Mouse (Mus musculus) CH12.LX (cell line): ENCODE data around the gene Kpnb1.

Source experiments
- CHD2 ChIP-seq: IDR thresholded peaks from 2 replicates; pipeline ENCODE4 v1.6.1; 2011; ENCODE audit warnings: low read length, improper control_type of control experiment
- CTCF ChIP-seq, 2 experiments: IDR thresholded peaks in 1 of 2; conservative IDR thresholded peaks in 1 of 2; 2 replicates each; pipeline ENCODE4 v1.5.1; 2011 to 2012; ENCODE audit warnings: low read depth in 2 of 2, low read length in 2 of 2, improper control_type of control experiment in 1 of 2, inconsistent platforms in 1 of 2, mild to moderate bottlenecking in 1 of 2, moderate library complexity in 1 of 2
- EP300 ChIP-seq: IDR thresholded peaks from 2 replicates; pipeline ENCODE4 v1.6.1; 2011; ENCODE audit warnings: low read length, improper control_type of control experiment
- HCFC1 ChIP-seq: IDR thresholded peaks from 2 replicates; pipeline ENCODE4 v1.6.1; 2012; ENCODE audit warnings: low read depth, mild to moderate bottlenecking, inconsistent platforms, low read length, improper control_type of control experiment
- KAT2A ChIP-seq: IDR thresholded peaks from 2 replicates; pipeline ENCODE4 v1.6.1; 2012; ENCODE audit warnings: low read length, improper control_type of control experiment, inconsistent platforms; ENCODE audit not compliant: insufficient replicate concordance
- MAFK ChIP-seq: IDR thresholded peaks from 2 replicates; pipeline ENCODE4 v1.6.1; 2011; ENCODE audit warnings: low read length, improper control_type of control experiment; ENCODE audit not compliant: insufficient replicate concordance
- MAX ChIP-seq: IDR thresholded peaks from 2 replicates; pipeline ENCODE4 v1.6.1; 2011; ENCODE audit warnings: low read length, improper control_type of control experiment
- MYC ChIP-seq: IDR thresholded peaks from 2 replicates; pipeline ENCODE4 v1.6.1; 2011; ENCODE audit warnings: low read depth, mild to moderate bottlenecking, improper control_type of control experiment, low read length
- POLR2A ChIP-seq: IDR thresholded peaks from 2 replicates; pipeline ENCODE4 v1.6.1; 2011; ENCODE audit warnings: low read depth, mild to moderate bottlenecking, improper control_type of control experiment, low read length
- RCOR1 ChIP-seq: conservative IDR thresholded peaks from 2 replicates; pipeline ENCODE4 v1.6.1; 2012; ENCODE audit warnings: low read depth, mild to moderate bottlenecking, inconsistent platforms, low read length, improper control_type of control experiment
- ZC3H11A ChIP-seq: IDR thresholded peaks from 2 replicates; pipeline ENCODE4 v1.6.1; 2012; ENCODE audit warnings: low read depth, mild to moderate bottlenecking, inconsistent platforms, low read length, improper control_type of control experiment

GRCm38 (mm10) chr11:97145951-97146350 lies 41.7 kb downstream of the Kpnb1 start:
- TF ChIP-seq POLR2A = no peak
- TF ChIP-seq CTCF (conservative IDR thresholded peaks at IDR 0.05 in 1 of 2, IDR thresholded peaks at IDR 0.05 in 1 of 2; ENCODE audit: low read depth in 2 of 2, low read length in 2 of 2) = no peak
- no peak for TF ChIP-seq EP300
- no peak for TF ChIP-seq KAT2A
- no peak for TF ChIP-seq MAX
- no peak for TF ChIP-seq RCOR1
- no peak for TF ChIP-seq HCFC1
- TF ChIP-seq MYC = no peak
- no peak for TF ChIP-seq ZC3H11A
- no peak for TF ChIP-seq CHD2
- no peak for TF ChIP-seq MAFK
